Mouse (Mus musculus) spleen, postnatal 10 days (tissue): Measurements from ENCODE around the gene Ccnd2.

ENCODE experiments used
- DNase-seq, 2 experiments: peaks; one replicate each; pipeline ENCODE4 v3.0.0; 2021 to 2022; ENCODE audit warnings: low spot score in 2 of 2

Gene Ccnd2

GRCm38 (mm10) chr6:127148526-127149302 is 3.3 kb downstream of the Ccnd2 start:
- DNase-seq: peak in 1 of 2 experiments; percentile 49

- peak; percentile 62 to 86 for DNase-seq
These were observed 4.3 kb downstream of the Ccnd2 start for GRCm38 (mm10) chr6:127147665-127148064.

GRCm38 (mm10) chr6:127146322-127146947 is 5.6 kb downstream of the Ccnd2 start:
- DNase-seq: no peak

- no peak for DNase-seq
These were observed 6.4 kb downstream of the Ccnd2 start for GRCm38 (mm10) chr6:127145464-127146190.

DNA sequence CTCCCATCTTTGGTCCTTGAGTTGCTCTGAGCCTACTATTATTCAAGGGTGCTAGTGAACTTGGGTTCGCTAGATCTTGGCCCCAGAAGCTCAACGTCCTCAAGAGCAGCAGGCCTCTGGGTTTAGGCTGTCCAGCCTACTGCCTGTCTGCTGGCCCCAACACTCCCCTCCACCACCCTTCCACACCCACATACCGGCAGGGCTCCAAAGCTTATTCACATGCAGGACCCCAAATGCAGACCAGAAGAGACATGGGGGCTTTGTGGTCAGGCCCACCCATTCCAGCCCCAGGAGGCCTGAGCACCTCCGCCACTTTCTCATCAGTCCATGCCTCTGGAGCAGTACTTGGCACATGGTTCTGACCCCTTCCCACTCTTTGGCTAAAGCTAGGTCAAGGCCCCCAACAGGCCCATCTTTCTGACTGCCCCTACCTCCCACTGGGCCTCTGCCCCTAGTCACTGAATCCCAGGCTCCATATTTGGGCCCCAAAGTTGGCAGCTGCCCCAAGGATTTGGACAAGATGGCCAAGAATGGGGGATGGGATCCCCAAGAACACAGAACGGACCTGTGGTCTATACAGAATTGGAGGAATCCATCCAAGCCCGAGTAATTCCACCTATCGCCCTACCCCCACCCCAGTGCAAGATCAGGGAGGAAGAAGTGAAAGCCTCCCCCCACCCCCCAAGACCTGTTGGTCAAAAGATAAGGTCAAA is 8.3 kb downstream of the Ccnd2 start:
- DNase-seq: no peak

- no peak for DNase-seq
These were observed 8.9 kb downstream of the Ccnd2 start for GRCm38 (mm10) chr6:127143124-127143520.

DNA sequence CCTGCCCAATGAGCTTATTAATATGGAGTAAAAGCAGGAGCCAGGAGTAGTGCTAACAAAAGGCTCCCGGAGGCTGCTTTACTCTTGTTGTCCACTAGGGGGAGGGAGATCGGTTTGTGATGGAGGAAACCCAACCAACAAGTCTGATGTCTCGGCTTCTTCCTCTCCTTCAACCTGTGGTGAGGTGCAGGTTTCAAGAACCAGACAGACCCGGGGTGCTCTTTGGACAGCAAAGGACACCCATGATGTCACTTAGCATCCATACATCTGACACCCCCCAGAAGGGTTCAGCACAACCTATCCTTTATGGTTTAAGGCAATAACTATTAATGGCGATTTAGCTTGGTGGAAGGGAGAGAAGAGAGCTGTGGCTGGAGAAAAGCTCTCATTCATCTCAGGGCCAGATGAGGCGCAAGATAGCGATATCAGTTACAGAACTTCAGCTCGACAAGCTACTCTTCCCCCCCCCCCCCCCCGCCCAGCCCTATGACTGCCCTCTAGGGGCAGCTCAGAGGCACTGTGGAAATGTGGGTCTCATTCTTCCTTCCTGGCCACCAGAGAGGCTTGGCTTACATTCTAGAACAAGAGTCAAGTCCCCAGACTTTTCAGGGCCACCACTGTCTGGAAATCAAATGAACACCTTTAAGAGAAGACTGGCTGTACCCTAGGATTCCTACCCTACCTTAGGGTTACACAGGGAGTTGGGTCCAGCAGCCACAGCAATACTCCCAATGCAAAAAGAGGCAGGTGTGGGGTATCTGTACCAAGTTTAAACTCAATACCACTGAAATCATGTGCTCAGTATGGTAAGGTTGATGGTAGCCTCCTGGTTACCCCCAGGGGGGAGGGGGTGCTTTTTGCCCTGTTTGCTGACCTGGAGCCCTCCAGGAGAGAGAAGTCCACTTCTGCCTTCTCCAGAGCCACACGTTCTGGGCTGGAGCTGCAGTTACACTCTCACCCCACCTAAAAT is 9.6 kb downstream of the Ccnd2 start:
- DNase-seq: peak; percentile 45 to 67

- no peak for DNase-seq
These were observed 13.0 kb downstream of the Ccnd2 start for GRCm38 (mm10) chr6:127138962-127139361.

DNA sequence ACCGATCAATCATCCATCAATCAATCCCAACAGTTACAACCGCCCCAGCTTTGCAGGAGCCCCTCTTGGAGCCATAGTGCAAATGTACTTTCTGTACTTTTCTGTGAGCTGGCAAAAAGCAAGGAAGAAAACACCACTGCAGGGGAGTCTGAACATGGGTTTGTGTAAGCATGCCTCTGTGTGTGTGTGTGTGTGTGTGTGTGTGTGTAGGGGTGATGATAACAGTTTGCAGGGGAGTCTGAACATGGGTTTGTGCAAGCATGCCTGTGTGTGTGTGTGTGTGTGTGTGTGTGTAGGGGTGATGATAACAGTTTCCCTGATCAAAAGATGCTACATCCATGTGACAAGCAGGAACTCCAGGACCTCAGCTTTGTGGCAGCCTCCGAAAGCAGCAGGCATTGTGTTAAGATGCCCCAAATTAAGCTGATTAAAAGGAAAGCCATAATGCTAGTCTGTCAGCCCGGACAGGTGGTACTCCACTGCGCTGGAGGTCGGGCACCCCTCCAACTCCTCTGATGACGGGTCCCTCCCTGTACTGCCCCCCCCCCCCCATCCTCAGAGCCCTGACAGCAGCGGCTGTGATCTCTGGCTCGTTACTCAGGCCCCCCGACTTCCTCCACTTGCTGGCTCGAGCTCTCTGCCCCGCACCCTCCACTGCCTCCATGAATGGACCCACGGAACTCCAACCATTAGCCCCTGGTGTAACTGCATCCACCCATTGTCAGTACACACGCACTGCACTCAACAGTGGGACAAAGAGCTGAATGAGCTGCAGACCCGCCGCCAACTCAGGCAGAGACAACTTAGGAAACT is 18.4 kb downstream of the Ccnd2 start:
- DNase-seq: no peak

GRCm38 (mm10) chr6:127132719-127133118 is 19.3 kb downstream of the Ccnd2 start:
- no peak for DNase-seq

GRCm38 (mm10) chr6:127131946-127132345 is 20.0 kb downstream of the Ccnd2 start:
- DNase-seq: no peak

DNA sequence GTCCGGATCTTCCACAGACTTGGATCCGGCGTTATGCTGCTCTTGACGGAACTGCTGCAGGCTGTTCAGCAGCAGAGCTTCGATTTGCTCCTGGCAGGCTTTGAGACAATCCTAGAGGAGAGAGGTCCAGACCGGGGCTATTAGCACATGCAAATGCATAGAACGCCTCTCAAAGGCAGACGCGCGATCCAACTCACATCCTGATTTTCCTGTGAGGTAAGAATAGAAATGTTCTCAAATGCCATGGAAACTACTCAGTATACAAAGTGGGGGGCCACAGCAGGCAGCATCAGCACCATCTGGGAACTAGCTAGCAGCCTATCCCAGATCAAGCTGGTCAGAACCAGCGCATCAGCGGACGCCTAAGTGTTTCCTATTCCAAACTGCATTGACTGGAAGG is 21.6 kb downstream of the Ccnd2 start:
- DNase-seq: no peak

GRCm38 (mm10) chr6:127129659-127130058 is 22.3 kb downstream of the Ccnd2 start:
- DNase-seq: no peak

GRCm38 (mm10) chr6:127123506-127123905 is 28.5 kb downstream of the Ccnd2 start:
- no peak for DNase-seq

- no peak for DNase-seq
These were observed 29.0 kb downstream of the Ccnd2 start for GRCm38 (mm10) chr6:127122996-127123395.

DNA sequence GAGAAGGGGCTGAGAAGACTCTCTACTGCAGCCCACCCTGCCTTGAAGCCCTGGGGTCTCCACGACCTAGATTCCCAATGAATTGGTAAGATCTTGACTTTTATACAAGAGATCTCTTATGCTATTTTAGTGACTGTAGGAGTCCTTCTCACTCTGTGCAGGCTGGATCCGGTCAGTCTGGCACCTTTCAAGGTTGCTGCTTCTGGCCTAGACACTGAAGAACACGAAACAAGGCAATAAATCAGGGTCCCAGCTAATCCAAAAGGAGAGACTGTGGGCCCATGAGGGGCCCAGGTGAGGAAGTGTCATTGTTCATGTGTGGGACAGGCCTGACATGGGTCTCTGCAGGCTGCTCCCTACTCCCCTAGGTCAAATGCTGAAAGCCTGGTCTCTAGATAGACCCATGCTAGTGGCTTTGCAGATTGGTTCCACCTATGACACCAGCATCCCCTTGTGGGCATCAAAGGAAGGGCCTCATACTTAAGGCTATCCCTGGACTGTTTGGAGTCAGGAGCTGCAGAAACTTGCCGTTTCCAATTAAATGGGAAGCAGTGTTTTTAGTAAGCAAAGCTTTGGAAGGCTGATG is 29.7 kb downstream of the Ccnd2 start:
- no peak for DNase-seq

- DNase-seq: no peak
These were observed 37.1 kb downstream of the Ccnd2 start for GRCm38 (mm10) chr6:127114753-127115456.

- DNase-seq: peak; percentile 60 to 90
These were observed 42.5 kb downstream of the Ccnd2 start, which contains the start of gene Tigar for GRCm38 (mm10) chr6:127109402-127109930. Tigar (minus strand) TSS chr6:127109557.
